8 mouse cellular contexts compared by ENCODE assay signal in genomic region chr7:109492616-109493318, GRCm38 (mm10). TPM values are rescaled to one million over a fixed set of nuclear protein-coding genes. Genes with fewer than 3 reads are reported as not detected.
A peak's percentile ranks its signal among the peaks of the same experiment; 100 is the strongest.
DNase-seq lines count a peak whose midpoint lies in the region; ATAC-seq and TF ChIP-seq lines count a peak whose summit lies in the region.

No protein-coding gene starts in this region.

- no peaks in the 10 kb centered on the region for H3K36me3 ChIP-seq in heart, embryonic 11.5 days (ENCODE audit: control insufficient read depth, insufficient read depth, low read length)
- no peaks in the 10 kb centered on the region for H3K36me3 ChIP-seq in hindbrain, embryonic 15.5 days

- H3K9ac ChIP-seq in heart, embryonic 11.5 days (ENCODE audit: low read depth, low read length), result no peak overlapping the region
- peak overlapping the region; percentile 43; the same call in 1 of the 2 replicates for H3K9ac ChIP-seq in hindbrain, embryonic 15.5 days

- no peak for TF ChIP-seq CTCF in olfactory bulb, adult 2 months (IDR thresholded peaks at IDR 0.05; ENCODE audit: insufficient read depth, low read depth, low read length)

- no peak for TF ChIP-seq POLR2A in olfactory bulb, adult 2 months (IDR thresholded peaks at IDR 0.05; ENCODE audit: insufficient read depth, low read depth, low read length)

- H3K27ac ChIP-seq in heart, embryonic 11.5 days (ENCODE audit: low read depth, low read length), result no peak overlapping the region
- H3K27ac ChIP-seq in hindbrain, embryonic 15.5 days (replicated peaks), result peak overlapping the region; percentile 71; the same call in 1 of the 2 replicates
- H3K27ac ChIP-seq in olfactory bulb, adult 2 months (ENCODE audit: insufficient read depth, low read depth, low read length), result 0 out of 2 replicates have a peak overlapping the region, but pooled peaks have one; percentile 8

- H3K9me3 ChIP-seq in heart, embryonic 11.5 days (replicated peaks; ENCODE audit: control insufficient read depth, low read length), result no peaks in the 10 kb centered on the region
- no peaks in the 10 kb centered on the region for H3K9me3 ChIP-seq in hindbrain, embryonic 15.5 days

- H3K4me2 ChIP-seq in heart, embryonic 11.5 days, result peak overlapping the region; percentile 56; the same call in 1 of the 2 replicates
- H3K4me2 ChIP-seq in hindbrain, embryonic 15.5 days, result peak overlapping the region; percentile 71

- no peak for DNase-seq in heart, adult 9 months (ENCODE audit: low spot score in 2 of 2)
- DNase-seq in right cerebral cortex, postnatal 25 days, result peak; percentile 36
- no peak for DNase-seq in right cerebral cortex, postnatal 4 days
- DNase-seq in thymus, postnatal 10 days (ENCODE audit: low spot score in 2 of 2), result no peak
- no peak for DNase-seq in embryo, embryonic 11 days

- no peak overlapping the region for H3K4me3 ChIP-seq in heart, embryonic 11.5 days (ENCODE audit: low read depth, low read length)
- peak overlapping the region; percentile 42 for H3K4me3 ChIP-seq in hindbrain, embryonic 15.5 days
- peak overlapping the region; percentile 42 for H3K4me3 ChIP-seq in olfactory bulb, adult 2 months (ENCODE audit: insufficient read depth, low read depth, low read length)

- ATAC-seq in heart, embryonic 11.5 days (replicated peaks; ENCODE audit: insufficient number of reproducible peaks, low FRiP score, low TSS enrichment), result no peak
- no peak; the same call in 1 of the 2 replicates for ATAC-seq in hindbrain, embryonic 15.5 days (ENCODE audit: low FRiP score, low read depth)

- H3K27me3 ChIP-seq in heart, embryonic 11.5 days (ENCODE audit: control insufficient read depth, insufficient read depth, low read length), result peaks cover 26% of the 10 kb centered on the region
- no peaks in the 10 kb centered on the region for H3K27me3 ChIP-seq in hindbrain, embryonic 15.5 days

- WGBS in heart, embryonic 11.5 days (ENCODE audit: insufficient replicate concordance), result 51% methylated on average over 18 of the region's 18 CpGs
- 67% methylated on average over 18 of the region's 18 CpGs for WGBS in hindbrain, embryonic 15.5 days
- WGBS in olfactory bulb, adult 2 months, result 71% methylated on average over 18 of the region's 18 CpGs

- H3K4me1 ChIP-seq in heart, embryonic 11.5 days (ENCODE audit: control insufficient read depth, insufficient read depth, low read length), result peaks cover 4% of the 10 kb centered on the region; the same call in 1 of the 2 replicates
- peaks cover 18% of the 10 kb centered on the region for H3K4me1 ChIP-seq in hindbrain, embryonic 15.5 days (replicated peaks)
- peaks cover 23% of the 10 kb centered on the region for H3K4me1 ChIP-seq in olfactory bulb, adult 2 months (ENCODE audit: control insufficient read depth, insufficient read depth, low read length)

RNA-seq across cellular contexts. Expression of gene Trim66, which starts 15.2 kb away (rescaled TPM):
- 0.03 and 0.04 TPM in 2 replicates for polyA plus RNA-seq in heart, embryonic 11.5 days (2014; fragmentation: Nextera tagmentation; extraction: Ambion mirVana)
- polyA plus RNA-seq in hindbrain, embryonic 15.5 days (2015; fragmentation: Nextera tagmentation; extraction: Ambion mirVana), result 0.79 and 0.81 TPM in 2 replicates
- polyA plus RNA-seq in olfactory bulb, adult 2 months (2012; ENCODE audit: insufficient read depth, insufficient read length, low replicate concordance, missing spikeins), result not detected in 2 replicates

RNA-seq across cellular contexts. Expression of gene Rpl27a, which starts 26.2 kb away (rescaled TPM):
- 88.2 and 106 TPM in 2 replicates for polyA plus RNA-seq in heart, embryonic 11.5 days (2014; fragmentation: Nextera tagmentation; extraction: Ambion mirVana)
- 80.2 and 81.4 TPM in 2 replicates for polyA plus RNA-seq in hindbrain, embryonic 15.5 days (2015; fragmentation: Nextera tagmentation; extraction: Ambion mirVana)
- 653 TPM in 1 of 2 replicates, not detected in the other for polyA plus RNA-seq in olfactory bulb, adult 2 months (2012; ENCODE audit: insufficient read depth, insufficient read length, low replicate concordance, missing spikeins)

RNA-seq across cellular contexts. Expression of gene Stk33, which starts 53.9 kb away (rescaled TPM):
- 0.19 and 0.21 TPM in 2 replicates for polyA plus RNA-seq in heart, embryonic 11.5 days (2014; fragmentation: Nextera tagmentation; extraction: Ambion mirVana)
- polyA plus RNA-seq in hindbrain, embryonic 15.5 days (2015; fragmentation: Nextera tagmentation; extraction: Ambion mirVana), result 7.2 and 8.3 TPM in 2 replicates
- not detected in 2 replicates for polyA plus RNA-seq in olfactory bulb, adult 2 months (2012; ENCODE audit: insufficient read depth, insufficient read length, low replicate concordance, missing spikeins)
